Mouse (Mus musculus) midbrain, postnatal 0 days (tissue): ENCODE results near the gene Phlpp1. TPM values are rescaled to one million over a fixed set of nuclear protein-coding genes. Genes with fewer than 3 reads are reported as not detected.

ENCODE experiments used
- ATAC-seq: fragments of 200-750 bp; cut with Nextera tagmentation; 2 replicates; pipeline ENCODE4 v1.8.0; 2017; ENCODE audit warnings: moderate number of reproducible peaks, mild to moderate bottlenecking, moderate TSS enrichment, moderate library complexity; ENCODE audit not compliant: low FRiP score
- DNase-seq: peaks from one replicate; pipeline ENCODE4 v3.0.0-alpha.2; 2015; ENCODE audit warnings: low spot score
- H3K27ac ChIP-seq: fragments of 300-500 bp; sonication (generic); 2 replicates; pipeline ENCODE4 v1.5.1; 2014; ENCODE audit warnings: low read depth, mild to moderate bottlenecking, low read length, mixed read lengths
- H3K27me3 ChIP-seq: fragments of 300-500 bp; sonication (generic); 2 replicates; pipeline ENCODE4 v1.6.1; 2014; ENCODE audit warnings: low read length, control low read depth, mixed read lengths; ENCODE audit not compliant: insufficient read depth
- H3K36me3 ChIP-seq: fragments of 300-500 bp; sonication (generic); 2 replicates; pipeline ENCODE4 v1.6.1; 2014; ENCODE audit warnings: low read length, control low read depth, mixed read lengths; ENCODE audit not compliant: insufficient read depth
- H3K4me1 ChIP-seq: fragments of 300-500 bp; sonication (generic); 2 replicates; pipeline ENCODE4 v1.6.1; 2014; ENCODE audit warnings: mild to moderate bottlenecking, control low read depth, antibody characterized with exemption, low read length, mixed read lengths; ENCODE audit not compliant: insufficient read depth
- H3K4me2 ChIP-seq: fragments of 300-500 bp; sonication (generic); 2 replicates; pipeline ENCODE4 v1.6.1; 2014; ENCODE audit warnings: low read depth, mild to moderate bottlenecking, low read length, mixed read lengths; ENCODE audit not compliant: poor library complexity, severe bottlenecking
- H3K4me3 ChIP-seq: fragments of 300-500 bp; sonication (generic); 2 replicates; pipeline ENCODE4 v1.5.1; 2014; ENCODE audit warnings: low read depth, mild to moderate bottlenecking, low read length, moderate library complexity
- H3K9ac ChIP-seq: fragments of 300-500 bp; sonication (generic); replicated peaks from 2 replicates; pipeline ENCODE4 v1.6.1; 2014; ENCODE audit warnings: mild to moderate bottlenecking, low read length, moderate library complexity, mixed read lengths; ENCODE audit not compliant: poor library complexity, severe bottlenecking
- H3K9me3 ChIP-seq: fragments of 300-500 bp; sonication (generic); 2 replicates; pipeline ENCODE4 v1.6.1; 2016; ENCODE audit warnings: low read length, control low read depth
- CTCF ChIP-seq: IDR thresholded peaks from 2 replicates; pipeline ENCODE4 v1.5.1; 2016; ENCODE audit warnings: antibody characterized with exemption, mild to moderate bottlenecking
- WGBS: fragments of 180-500 bp; shearing (Covaris S2); extraction: QIAGEN DNeasy Blood & Tissue Kit; methylation state at CpG from one replicate; pipeline ENCODE4 v1.1.7; 2014; 5-methylcytosine and 5-hydroxymethylcytosine counted together
- polyA plus RNA-seq: library from polyadenylated mRNA; unstranded; fragments of >200 nt; fragmentation: Nextera tagmentation; extraction: Ambion mirVana; gene quantifications from 2 replicates; pipeline ENCODE4 v1.2.1, GENCODE M21; 2015
- total RNA-seq: library from RNA; depleted of rRNA; stranded (reverse); fragments of >200 nt; gene quantifications from 2 replicates; pipeline ENCODE4 v1.2.3, GENCODE M21; 2014

The Phlpp1 gene
- total and polyA plus RNA-seq, 2 experiments from 2014 or later, result 5.3 to 34.0 TPM

GRCm38 (mm10) chr1:106318341-106318740 lies 146.8 kb downstream of the Phlpp1 start:
- Histone ChIP-seq H3K36me3 (no peaks in the 10 kb centered on the region), H3K9me3 (no peaks in the 10 kb centered on the region), H3K27ac (no peak overlapping the region), H3K4me2 (no peak overlapping the region), H3K27me3 (no peaks in the 10 kb centered on the region), H3K4me1 (no peaks in the 10 kb centered on the region), H3K4me3 (no peak overlapping the region), H3K9ac (no peak overlapping the region)
- ATAC-seq (no peak), DNase-seq (no peak)
- TF ChIP-seq CTCF, result no peak
- WGBS, result 87% methylated on average over 5 of the region's 5 CpGs

GRCm38 (mm10) chr1:106320583-106320982 lies 149.0 kb downstream of the Phlpp1 start:
- no peak overlapping the region for H3K27ac ChIP-seq
- no peak for TF ChIP-seq CTCF
- H3K4me3 ChIP-seq, result no peak overlapping the region
- H3K36me3 ChIP-seq, result no peaks in the 10 kb centered on the region
- H3K9ac ChIP-seq, result no peak overlapping the region
- no peaks in the 10 kb centered on the region for H3K9me3 ChIP-seq
- H3K27me3 ChIP-seq, result no peaks in the 10 kb centered on the region
- H3K4me1 ChIP-seq, result no peaks in the 10 kb centered on the region
- WGBS, result 93% methylated on average over 1 of the region's 1 CpGs
- ATAC-seq (no peak), DNase-seq (no peak)
- no peak overlapping the region for H3K4me2 ChIP-seq

- H3K27ac ChIP-seq, result no peak overlapping the region
- no peaks in the 10 kb centered on the region for H3K27me3 ChIP-seq
- no peak for TF ChIP-seq CTCF
- WGBS, result 93% methylated on average over 8 of the region's 8 CpGs
- no peaks in the 10 kb centered on the region for H3K36me3 ChIP-seq
- H3K4me1 ChIP-seq, result no peaks in the 10 kb centered on the region
- DNase-seq (no peak), ATAC-seq (no peak)
- H3K4me3 ChIP-seq, result no peak overlapping the region
- H3K9ac ChIP-seq, result no peak overlapping the region
- H3K9me3 ChIP-seq, result no peaks in the 10 kb centered on the region
- no peak overlapping the region for H3K4me2 ChIP-seq
These were observed 150.0 kb downstream of the Phlpp1 start for GRCm38 (mm10) chr1:106321432-106322126.

- 68% methylated on average over 2 of the region's 2 CpGs for WGBS
These were observed 155.1 kb downstream of the Phlpp1 start for GRCm38 (mm10) chr1:106326691-106327090.

GRCm38 (mm10) chr1:106342100-106342499 lies 170.5 kb downstream of the Phlpp1 start:
- no peak for TF ChIP-seq CTCF
- WGBS, result 81% methylated on average over 3 of the region's 3 CpGs
- Histone ChIP-seq H3K36me3 (peaks cover 7% of the 10 kb centered on the region; the same call in 1 of the 2 replicates), H3K9me3 (no peaks in the 10 kb centered on the region), H3K27me3 (no peaks in the 10 kb centered on the region), H3K9ac (no peak overlapping the region), H3K4me1 (no peaks in the 10 kb centered on the region), H3K4me2 (no peak overlapping the region), H3K27ac (no peak overlapping the region), H3K4me3 (no peak overlapping the region)
- ATAC-seq (no peak), DNase-seq (no peak)

More at GRCm38 (mm10) chr1:106326691-106327090, 155.1 kb downstream of the Phlpp1 start:
- ATAC-seq, result no peak
- no peak for DNase-seq
- Histone ChIP-seq H3K4me1 (no peaks in the 10 kb centered on the region), H3K27me3 (no peaks in the 10 kb centered on the region), H3K9me3 (no peaks in the 10 kb centered on the region), H3K27ac (no peak overlapping the region), H3K9ac (no peak overlapping the region), H3K4me2 (no peak overlapping the region), H3K4me3 (no peak overlapping the region), H3K36me3 (no peaks in the 10 kb centered on the region)
- no peak for TF ChIP-seq CTCF

GRCm38 (mm10) chr1:106345265-106345664 lies 173.7 kb downstream of the Phlpp1 start:
- no peak for DNase-seq
- 92% methylated on average over 2 of the region's 2 CpGs for WGBS
- H3K4me1 ChIP-seq, result no peaks in the 10 kb centered on the region
- TF ChIP-seq CTCF, result no peak
- H3K36me3 ChIP-seq, result peaks cover 7% of the 10 kb centered on the region; the same call in 1 of the 2 replicates
- no peaks in the 10 kb centered on the region for H3K27me3 ChIP-seq
- H3K4me3 ChIP-seq, result no peak overlapping the region
- H3K9me3 ChIP-seq, result no peaks in the 10 kb centered on the region
- H3K27ac ChIP-seq, result no peak overlapping the region
- no peak for ATAC-seq
- no peak overlapping the region for H3K4me2 ChIP-seq
- H3K9ac ChIP-seq, result no peak overlapping the region
